Comparison of ENCODE assay signal across 7 mouse cellular contexts in the genomic region with DNA sequence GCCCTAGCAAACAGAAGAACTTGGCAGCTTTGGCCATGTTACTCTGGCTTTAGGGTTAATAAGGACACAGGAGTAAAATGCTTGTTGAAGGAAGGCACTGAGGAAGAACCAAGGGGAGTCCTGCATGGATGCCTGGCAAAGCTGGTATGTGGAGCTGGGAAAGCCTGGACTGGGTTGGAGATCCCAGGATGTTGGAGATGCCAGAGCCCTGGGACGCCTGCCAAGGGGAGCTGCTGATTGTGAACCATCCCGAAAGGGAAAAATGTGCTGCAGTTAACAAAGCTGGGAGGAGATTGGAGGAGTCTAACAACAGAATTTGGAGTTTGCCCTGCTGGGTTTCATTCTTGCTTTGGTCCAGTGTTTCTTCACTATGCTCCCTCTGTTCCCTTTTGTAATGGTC.
DNase-seq lines count a peak whose midpoint lies in the region.

No protein-coding gene starts in this region.

- intact Hi-C loops in heart, postnatal 36 days (cut with DNase I) = no loop called here

- peak; percentile 57 for DNase-seq in 3T3-L1 (ENCODE audit: low read depth, low spot score)
- DNase-seq in Muller cell, postnatal 12 days (ENCODE audit: inconsistent ontology term) = peak; percentile 95
- DNase-seq in cerebellum, postnatal 25 days = peak; percentile 94 to 98
- peak; percentile 66 to 72 for DNase-seq in heart, postnatal 36 days
- peak; percentile 75 for DNase-seq in lung, postnatal 36 days
- DNase-seq in natural killer cell, adult 2 months (ENCODE audit: low spot score in 2 of 2) = no peak
- DNase-seq in spleen, postnatal 10 days (ENCODE audit: low spot score in 2 of 2) = no peak

Comparison
In these comparisons a context has a peak if more than half of its experiments do, and no peak if none do; other contexts are left out.
1. DNase-seq: peak in 3T3-L1 (single experiment), Muller cell, postnatal 12 days (single experiment), cerebellum, postnatal 25 days (2 of 2), heart, postnatal 36 days (2 of 2) and lung, postnatal 36 days (single experiment); none in natural killer cell, adult 2 months (0 of 2) and spleen, postnatal 10 days (0 of 2).